Mouse (Mus musculus): ENCODE results near the gene Srp68.

GRCm38 (mm10) chr11:116206678-116207077, 67.3 kb downstream of the Srp68 start:
- no peak for TF ChIP-seq POLR2A (IDR thresholded peaks at IDR 0.05; ENCODE audit: insufficient read depth, low read length)
- no peak for TF ChIP-seq CTCF (IDR thresholded peaks at IDR 0.05; ENCODE audit: low read depth, low read length)
- no peak for TF ChIP-seq EP300 (IDR thresholded peaks at IDR 0.05; ENCODE audit: insufficient read depth, low read depth, low read length)

All from ES-Bruce4 (cell line).